Mouse (Mus musculus) cerebellum, adult 2 months (tissue): ENCODE results near the gene Rnf128.

Experiments used
- CTCF ChIP-seq: fragments of 200-500 bp; IDR thresholded peaks from 2 replicates; pipeline ENCODE4 v1.5.1; 2011; ENCODE audit warnings: low read depth, mild to moderate bottlenecking, control low read depth, low read length, moderate library complexity, borderline replicate concordance; ENCODE audit not compliant: insufficient read depth
- POLR2A ChIP-seq: fragments of 200-500 bp; IDR thresholded peaks from 2 replicates; pipeline ENCODE4 v1.6.1; 2011; ENCODE audit warnings: low read length, control low read depth, borderline replicate concordance; ENCODE audit not compliant: insufficient read depth

- no peak for TF ChIP-seq POLR2A
- no peak for TF ChIP-seq CTCF
Observed at GRCm38 (mm10) chrX:139652226-139652625, 89.1 kb downstream of the Rnf128 start.
